Mouse (Mus musculus): Measurements from ENCODE around the gene Morn5. TPM values are rescaled to one million over a fixed set of nuclear protein-coding genes. Genes with fewer than 3 reads are reported as not detected.

The Morn5 gene
- total and polyA plus RNA-seq, 3 experiments = 0.81 to 1.3 TPM; not detected in 1

GRCm38 (mm10) chr2:36032884-36033283 is 16.4 kb upstream of the Morn5 start:
- H3K4me3 ChIP-seq (ENCODE audit: control insufficient read depth in 1 of 2, insufficient read depth in 1 of 2, low read depth in 2 of 2, low read length in 2 of 2) = no peak overlapping the region
- no peaks in the 10 kb centered on the region; a peak in 1 of 4 replicates for H3K27me3 ChIP-seq (ENCODE audit: control insufficient read depth in 1 of 2, insufficient read depth in 2 of 2, low read length in 2 of 2)
- no peak overlapping the region for H3K9ac ChIP-seq (ENCODE audit: control insufficient read depth, low read depth, low read length, poor library complexity, severe bottlenecking)
- no peak overlapping the region for H3K27ac ChIP-seq (ENCODE audit: control insufficient read depth, low read depth, low read length)
- H3K4me1 ChIP-seq (ENCODE audit: control insufficient read depth in 1 of 2, insufficient read depth in 2 of 2, low read length in 2 of 2) = no peaks in the 10 kb centered on the region
- H3K79me2 ChIP-seq (ENCODE audit: control insufficient read depth, insufficient read depth, low read length, poor library complexity) = no peaks in the 10 kb centered on the region
- TF ChIP-seq KAT2A (conservative IDR thresholded peaks at IDR 0.05; ENCODE audit: low read depth, low read length) (no peak), TCF12 (IDR thresholded peaks at IDR 0.05; ENCODE audit: low read depth, low read length) (no peak), CHD1 (IDR thresholded peaks at IDR 0.05; ENCODE audit: low read depth, low read length) (no peak), POLR2AphosphoS2 (IDR thresholded peaks at IDR 0.05; ENCODE audit: low read length) (no peak), SMC3 (IDR thresholded peaks at IDR 0.05; ENCODE audit: low read depth, low read length) (no peak), MYC (IDR thresholded peaks at IDR 0.05; ENCODE audit: low read depth, low read length) (no peak), ZMIZ1 (IDR thresholded peaks at IDR 0.05; ENCODE audit: low read depth, low read length) (no peak), MEF2A (IDR thresholded peaks at IDR 0.05; ENCODE audit: extremely low read depth, insufficient replicate concordance, low read depth, low read length, poor library complexity, severe bottlenecking) (no peak), MAZ (IDR thresholded peaks at IDR 0.05; ENCODE audit: low read depth, low read length) (no peak), NELFE (IDR thresholded peaks at IDR 0.05; ENCODE audit: low read depth, low read length) (no peak), ELF1 (IDR thresholded peaks at IDR 0.05; ENCODE audit: low read depth, low read length) (no peak), MAX (IDR thresholded peaks at IDR 0.05; ENCODE audit: low read length) (no peak), GATA1 (IDR thresholded peaks at IDR 0.05; ENCODE audit: low read depth, low read length) (no peak), BHLHE40 (IDR thresholded peaks at IDR 0.05; ENCODE audit: borderline replicate concordance, low read depth, low read length) (no peak), E2F4 (IDR thresholded peaks at IDR 0.05; ENCODE audit: borderline replicate concordance, low read depth, low read length) (no peak), ZKSCAN1 (IDR thresholded peaks at IDR 0.05; ENCODE audit: low read depth, low read length) (no peak), RCOR1 (IDR thresholded peaks at IDR 0.05; ENCODE audit: low read depth, low read length) (no peak), USF2 (IDR thresholded peaks at IDR 0.05; ENCODE audit: borderline replicate concordance in 1 of 2, insufficient read depth in 1 of 2, low read depth in 1 of 2, low read length in 2 of 2) (no peak)
- peaks cover 0 to 9% of the 10 kb centered on the region in 2 experiments; a peak in 2 of 4 replicates for H3K36me3 ChIP-seq (ENCODE audit: control insufficient read depth in 1 of 2, insufficient read depth in 2 of 2, low read length in 2 of 2)
- no peak for DNase-seq (ENCODE audit: low read depth, low spot score)
- no peaks in the 10 kb centered on the region for H3K9me3 ChIP-seq (replicated peaks; ENCODE audit: insufficient read depth, low read length)

- Histone ChIP-seq H3K27ac (ENCODE audit: control insufficient read depth, low read depth, low read length) (no peak overlapping the region), H3K79me2 (ENCODE audit: control insufficient read depth, insufficient read depth, low read length, poor library complexity) (no peaks in the 10 kb centered on the region), H3K4me3 (ENCODE audit: control insufficient read depth in 1 of 2, insufficient read depth in 1 of 2, low read depth in 2 of 2, low read length in 2 of 2) (no peak overlapping the region), H3K4me1 (ENCODE audit: control insufficient read depth in 1 of 2, insufficient read depth in 2 of 2, low read length in 2 of 2) (no peaks in the 10 kb centered on the region), H3K36me3 (ENCODE audit: control insufficient read depth in 1 of 2, insufficient read depth in 2 of 2, low read length in 2 of 2) (peaks cover 0 to 10% of the 10 kb centered on the region in 2 experiments; a peak in 2 of 4 replicates), H3K27me3 (ENCODE audit: control insufficient read depth in 1 of 2, insufficient read depth in 2 of 2, low read length in 2 of 2) (no peaks in the 10 kb centered on the region; a peak in 1 of 4 replicates), H3K9ac (ENCODE audit: control insufficient read depth, low read depth, low read length, poor library complexity, severe bottlenecking) (no peak overlapping the region), H3K9me3 (replicated peaks; ENCODE audit: insufficient read depth, low read length) (no peaks in the 10 kb centered on the region)
- no peak for DNase-seq (ENCODE audit: low read depth, low spot score)
- TF ChIP-seq TCF12 (IDR thresholded peaks at IDR 0.05; ENCODE audit: low read depth, low read length) (no peak), JUND (IDR thresholded peaks at IDR 0.05; ENCODE audit: low read depth, low read length) (no peak), USF1 (IDR thresholded peaks at IDR 0.05; ENCODE audit: low read depth, low read length) (no peak), MYB (IDR thresholded peaks at IDR 0.05; ENCODE audit: low read depth, low read length) (no peak), ZKSCAN1 (IDR thresholded peaks at IDR 0.05; ENCODE audit: low read depth, low read length) (no peak), MAX (IDR thresholded peaks at IDR 0.05; ENCODE audit: low read length) (no peak)
These were observed 15.3 kb upstream of the Morn5 start for GRCm38 (mm10) chr2:36033966-36034365.
